Mouse (Mus musculus): ENCODE measurements around the gene Magea3.
"Not testable (repeated sequence)": the region's sequence is repeated elsewhere in the genome, so short reads cannot be mapped to it uniquely, and the experiment has no call there.

DNA sequence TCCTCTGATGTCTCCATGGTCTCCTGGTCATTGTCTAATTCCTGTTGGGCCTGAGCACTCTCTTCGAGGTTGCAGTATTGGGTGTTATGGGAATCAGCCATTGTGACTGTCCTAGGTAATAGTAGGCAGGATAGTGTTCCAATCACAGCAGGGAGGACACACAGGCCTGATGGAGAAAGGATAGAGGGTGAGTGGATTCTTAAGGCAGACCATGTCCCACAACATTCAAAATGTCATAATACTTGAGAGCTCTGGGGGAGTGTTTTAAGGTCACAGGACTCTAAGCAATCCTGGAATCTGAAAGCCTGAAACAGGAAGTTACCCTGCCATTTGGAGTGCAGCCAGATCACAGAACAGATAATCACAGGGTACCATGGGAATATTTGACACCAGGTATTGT lies at the start of gene Magea3:
- TF ChIP-seq CTCF (IDR thresholded peaks at IDR 0.05; ENCODE audit: borderline replicate concordance, extremely low read depth, insufficient read depth, insufficient read length); POLR2A (IDR thresholded peaks at IDR 0.05; ENCODE audit: borderline replicate concordance, extremely low read depth, insufficient read depth, insufficient read length, poor library complexity, severe bottlenecking): not testable (repeated sequence)

All from brain, embryonic 14.5 days (tissue).